Mouse (Mus musculus): ENCODE measurements around the gene Bpifb9a.
"Not testable (repeated sequence)": the region's sequence is repeated elsewhere in the genome, so short reads cannot be mapped to it uniquely, and the experiment has no call there.

Bpifb9a gene

DNA sequence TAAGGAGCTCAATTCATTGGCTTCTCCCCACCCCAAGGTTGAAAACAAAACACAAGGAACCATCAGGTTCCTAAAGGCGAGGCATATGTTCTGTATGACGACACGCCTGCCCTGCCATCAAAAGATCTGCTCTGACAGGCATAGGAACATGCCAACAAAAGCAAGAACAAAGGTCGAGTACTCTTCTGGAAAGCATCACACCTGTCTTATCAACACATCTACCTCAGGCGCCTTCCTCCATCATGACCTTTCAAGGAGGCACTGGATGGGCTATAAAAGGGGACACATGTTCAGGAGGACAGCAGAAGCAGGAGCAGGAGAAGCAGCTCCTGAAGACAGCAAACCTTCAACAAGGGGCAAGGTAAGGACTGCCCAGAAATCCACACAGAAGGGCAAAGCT, at the start of gene Bpifb9a:
Bpifb9a (plus strand) TSS at position 301 of the 400 bp plus-strand sequence.
- DNase-seq, result not testable (repeated sequence)

DNA sequence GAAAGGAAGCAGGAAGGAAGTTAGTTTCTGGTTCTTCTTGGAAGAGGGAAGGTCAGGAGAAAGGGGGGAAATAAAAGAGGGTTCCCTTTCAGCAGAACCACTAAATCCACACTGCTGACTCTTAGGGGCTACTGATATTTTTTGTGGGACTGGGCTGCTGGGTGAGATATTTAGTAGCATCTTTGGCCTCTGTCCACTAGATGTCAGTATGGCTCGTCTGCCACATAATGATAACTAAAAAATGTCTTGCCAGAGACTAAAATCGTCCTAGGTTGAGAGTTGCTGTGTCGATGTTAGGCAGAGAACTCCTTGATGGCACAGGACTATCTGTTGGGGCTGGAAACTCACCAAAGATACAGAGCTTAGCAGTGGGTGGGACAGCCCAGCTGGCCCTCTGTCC, 48.5 kb upstream of the Bpifb9a start:
- no peak for DNase-seq

DNA sequence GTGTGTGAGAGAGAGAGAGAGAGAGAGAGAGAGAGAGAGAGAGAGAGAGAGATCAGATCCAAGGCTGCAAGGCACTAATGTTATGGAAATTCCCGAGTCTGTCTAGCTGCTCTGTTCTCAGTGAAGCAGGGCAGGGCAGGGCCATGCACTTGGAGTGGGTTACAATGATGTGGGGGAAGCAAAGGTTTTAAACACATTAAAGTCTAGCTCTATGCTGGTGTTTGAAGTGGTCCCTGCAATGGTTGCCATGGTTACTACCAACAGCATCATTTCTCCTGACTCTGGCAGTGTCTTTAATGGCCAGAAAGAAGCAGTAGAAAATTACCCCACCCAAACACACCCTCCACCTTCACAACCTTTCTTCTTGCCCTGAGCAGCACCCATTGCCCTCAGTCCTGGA, 46.5 kb upstream of the Bpifb9a start:
- DNase-seq, result no peak

DNA sequence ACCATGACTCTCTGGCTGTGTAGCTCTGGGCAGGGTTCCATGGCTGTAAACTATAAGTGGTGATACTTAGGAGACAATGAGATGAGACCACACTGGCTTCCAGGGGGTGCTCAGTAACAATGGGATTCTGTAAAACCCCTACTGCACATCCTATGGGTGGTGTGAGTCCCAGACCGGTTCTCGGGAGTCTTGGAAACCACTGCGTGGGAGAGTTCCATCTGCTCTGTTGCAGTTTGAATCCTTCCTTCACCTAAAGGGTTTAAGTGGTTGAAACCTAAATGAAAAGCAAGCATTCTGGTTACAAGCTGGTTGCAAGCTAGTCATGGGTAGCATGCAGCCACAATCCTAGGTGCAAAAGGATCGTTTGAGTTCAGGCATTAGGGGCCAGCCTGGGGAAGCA, 45.8 kb upstream of the Bpifb9a start:
- DNase-seq, result no peak

DNA sequence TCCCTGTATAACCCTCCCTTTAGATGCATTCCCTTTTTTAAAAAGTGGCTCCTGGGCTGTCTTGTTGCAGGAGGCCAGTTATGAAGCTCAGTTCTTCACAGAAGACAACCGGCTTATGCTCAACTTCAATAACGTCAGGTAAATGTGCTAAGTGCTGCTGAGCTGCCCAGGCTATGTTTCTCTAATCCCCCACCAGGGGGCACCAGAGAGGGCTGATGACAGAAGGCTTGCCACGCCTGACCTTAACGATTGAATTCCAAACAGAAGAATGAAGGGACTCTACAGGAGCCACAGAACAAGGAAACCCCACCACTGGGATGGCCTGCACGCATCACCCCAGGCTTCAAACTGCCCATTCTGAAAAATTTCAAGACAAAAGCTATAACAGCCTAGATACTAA, 42.5 kb upstream of the Bpifb9a start:
- DNase-seq, result peak; percentile 81

DNA sequence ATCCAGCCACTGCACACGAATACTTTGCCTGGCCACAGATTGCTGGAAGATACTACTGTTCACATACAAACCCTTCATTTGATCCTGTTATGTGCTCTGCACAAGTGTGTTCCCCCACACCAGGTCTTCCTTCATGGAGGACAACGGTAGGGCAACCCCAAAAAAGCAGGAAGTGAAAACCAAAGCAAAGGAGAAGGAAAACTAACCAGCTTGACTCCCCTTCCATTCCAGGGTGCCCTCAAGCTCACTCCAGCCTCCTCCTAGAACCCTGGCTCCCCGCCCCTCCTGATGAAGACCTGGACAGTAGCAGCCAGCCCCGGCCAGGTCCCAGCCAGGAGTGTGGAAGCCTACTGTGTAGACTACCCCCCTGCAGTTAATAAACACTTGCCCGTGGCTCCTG, 37.7 kb upstream of the Bpifb9a start:
- no peak for DNase-seq

DNA sequence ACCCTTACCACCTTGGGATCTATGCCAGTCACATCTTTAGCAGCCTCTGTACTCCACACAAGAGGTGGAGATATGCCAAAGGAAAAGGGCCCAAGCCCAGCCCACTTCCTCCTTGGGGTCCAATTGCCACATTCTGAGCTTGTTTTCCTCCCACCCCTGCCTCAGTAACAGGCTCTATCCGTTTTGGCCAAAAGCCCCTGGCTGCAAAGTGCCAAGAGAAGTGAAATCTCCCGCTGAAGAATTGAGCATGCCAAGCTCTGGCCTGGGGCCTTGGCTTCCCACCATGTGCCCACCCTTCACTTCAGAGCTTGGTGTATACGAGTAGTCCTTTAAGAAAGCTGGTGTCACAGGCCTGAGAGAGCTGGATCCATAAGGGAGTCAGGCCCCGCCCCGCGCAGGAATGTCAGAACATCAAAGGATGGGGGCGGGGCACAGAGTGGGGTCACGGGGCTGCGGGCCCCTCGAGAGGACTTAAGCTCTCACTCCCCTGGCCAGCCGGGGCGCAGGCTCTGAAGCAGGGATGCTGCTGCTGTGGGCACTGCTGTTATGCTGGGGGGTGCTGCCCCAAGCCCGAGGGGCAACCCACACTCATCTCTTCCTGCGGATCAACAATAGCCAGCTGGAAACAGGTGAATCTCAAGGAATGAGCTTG, 34.3 kb upstream of the Bpifb9a start, which contains the start of gene Bpifb5:
Bpifb5 (plus strand) TSS at position 478 of the 652 bp plus-strand sequence.
- DNase-seq, result peak; percentile 75

DNA sequence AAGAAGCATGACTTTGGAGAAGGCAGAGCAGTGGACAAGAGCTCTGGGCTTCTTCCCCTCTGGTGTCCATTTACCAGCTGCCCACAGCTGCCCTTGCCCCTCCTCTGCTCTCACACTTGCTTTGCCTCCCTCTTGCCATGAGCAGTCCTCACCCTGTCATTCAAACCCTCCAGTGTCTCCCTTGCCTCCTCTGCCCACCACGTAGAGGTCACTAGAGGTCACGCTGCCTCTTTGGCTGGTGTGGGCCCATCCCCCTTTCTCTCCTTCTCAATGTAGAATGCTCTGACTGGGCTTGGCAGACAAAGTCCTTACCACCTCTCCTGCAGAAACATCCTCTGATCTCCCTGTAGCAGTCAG, 33.8 kb upstream of the Bpifb9a start:
- DNase-seq, result no peak

DNA sequence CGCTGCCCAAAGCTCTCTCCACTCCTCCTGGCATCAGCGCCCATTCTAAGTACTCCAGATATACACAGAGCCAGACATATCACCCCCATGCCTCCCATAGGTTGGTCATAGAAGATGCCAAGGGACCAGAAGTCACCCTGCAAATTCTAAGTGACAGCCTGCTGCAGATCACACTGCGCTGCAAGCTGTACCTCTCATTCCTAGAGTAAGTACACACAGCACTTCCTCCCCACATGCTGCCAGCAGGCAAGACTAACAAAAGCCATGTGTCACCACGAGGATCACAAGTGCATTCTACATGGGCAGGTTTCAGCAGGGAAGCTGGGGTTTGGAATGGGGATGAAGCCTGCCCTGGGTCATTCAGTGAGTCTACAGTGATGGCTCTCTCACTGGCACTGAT, 30.7 kb upstream of the Bpifb9a start:
- no peak for DNase-seq

DNA sequence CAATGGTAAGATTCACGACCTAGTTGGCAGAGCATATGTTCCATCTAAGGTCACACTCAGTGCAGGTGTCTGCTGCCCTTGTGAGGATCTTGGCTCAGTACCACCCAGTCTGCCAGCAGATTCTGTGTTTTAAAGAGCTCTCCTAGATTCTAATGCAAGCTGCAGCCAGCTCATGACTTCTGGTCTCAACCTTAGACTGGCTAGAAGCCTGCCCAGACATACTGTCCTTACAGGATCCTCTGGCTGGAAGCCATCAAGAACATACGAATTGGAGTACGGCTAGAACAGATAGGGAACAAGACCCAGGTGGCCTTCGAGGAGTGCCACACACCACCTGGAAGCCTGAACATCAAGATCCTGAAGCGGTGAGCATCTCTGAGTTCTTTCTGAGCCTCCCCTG, 29.8 kb upstream of the Bpifb9a start:
- no peak for DNase-seq

DNA sequence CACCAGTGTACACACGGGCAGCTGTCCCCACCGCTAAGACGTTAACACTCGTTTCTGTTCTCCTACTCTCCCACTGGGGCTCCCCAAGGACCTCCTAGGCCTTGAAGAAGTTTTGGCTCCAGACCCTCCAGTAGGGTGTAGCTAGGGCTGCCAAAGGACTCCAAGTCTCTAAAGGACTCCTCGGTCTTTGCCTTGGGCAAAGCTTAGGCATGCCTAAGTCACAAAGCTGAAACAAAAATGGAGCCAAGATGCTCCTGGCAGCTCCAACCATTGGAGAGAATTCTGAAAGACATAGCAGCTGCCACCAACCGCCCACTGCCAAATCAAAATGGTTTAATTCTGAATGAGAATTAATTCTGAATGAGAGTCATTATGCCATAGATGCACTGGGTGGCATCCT, 24.2 kb upstream of the Bpifb9a start:
- no peak for DNase-seq

DNA sequence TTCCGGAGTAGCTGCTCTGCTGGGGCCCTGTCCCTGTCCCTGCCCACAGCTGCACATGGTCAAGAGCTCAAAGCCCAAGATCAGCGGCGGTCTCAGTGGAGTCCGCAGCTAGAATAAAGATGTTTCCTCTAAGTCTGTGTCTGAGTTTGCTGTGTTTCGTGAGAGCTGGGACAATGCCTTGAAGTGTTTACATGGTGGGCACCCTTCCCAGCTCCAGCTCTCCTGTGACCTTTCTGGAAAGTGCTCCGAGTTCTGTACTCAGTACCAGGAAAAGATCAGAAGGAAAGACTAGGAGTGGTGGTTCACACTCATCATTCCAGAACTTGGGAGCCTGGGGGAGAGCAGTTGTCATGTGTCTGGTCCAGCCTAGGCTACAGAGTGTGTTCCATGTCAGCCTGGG, 16.9 kb upstream of the Bpifb9a start:
- DNase-seq, result peak; percentile 63

DNA sequence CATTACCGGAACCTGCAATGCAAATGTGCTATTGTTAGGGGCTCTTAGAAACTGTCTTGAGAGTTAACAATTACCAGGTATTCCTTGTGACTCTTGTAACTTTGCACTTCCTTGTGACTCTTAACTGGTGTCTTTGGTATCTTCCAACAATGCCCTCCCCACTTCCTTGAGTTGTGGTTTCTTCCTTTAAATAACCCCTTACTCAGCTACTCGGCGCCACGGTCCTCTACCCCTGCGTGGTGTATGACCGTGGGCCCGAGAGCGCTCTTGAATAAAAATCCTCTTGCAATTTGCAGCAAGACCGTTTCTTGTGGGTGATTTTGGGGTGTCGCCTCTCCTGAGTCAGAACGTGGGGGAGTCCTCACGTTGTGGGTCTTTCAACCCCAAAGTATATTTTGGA, 14.9 kb upstream of the Bpifb9a start:
- DNase-seq, result not testable (repeated sequence)

DNA sequence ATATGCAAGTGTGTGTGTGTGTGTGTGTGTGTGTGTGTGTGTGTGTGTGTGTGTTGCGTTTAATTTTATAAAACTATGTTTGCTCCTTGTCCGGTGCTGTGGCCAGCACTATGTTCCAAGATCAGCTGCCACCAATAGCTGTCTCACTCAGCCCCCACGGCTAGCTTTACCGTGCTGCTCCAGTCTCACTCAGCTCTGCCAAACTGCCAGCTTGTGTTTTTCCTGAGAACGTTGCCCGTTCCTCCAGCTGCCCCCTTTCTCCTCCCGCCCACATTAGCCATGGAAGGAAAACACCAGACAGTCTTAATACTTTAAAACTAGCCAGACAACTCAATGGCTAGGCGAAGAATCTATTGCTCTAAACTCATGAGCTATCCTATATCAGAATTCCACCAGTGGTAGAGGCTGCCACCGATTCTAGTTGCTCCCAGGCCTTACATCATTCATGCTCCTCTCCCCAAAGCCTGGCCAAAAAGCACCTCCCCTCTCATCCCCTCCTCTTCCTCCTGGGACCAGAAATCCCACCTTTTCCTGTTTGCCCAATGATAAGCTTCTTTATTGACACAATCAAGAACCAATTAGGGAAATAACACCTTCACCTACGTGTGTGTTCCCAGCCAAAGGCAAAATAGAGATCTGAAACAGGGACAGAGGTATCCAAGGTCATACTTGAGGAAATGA, 14.2 kb upstream of the Bpifb9a start:
- DNase-seq, result no peak

DNA sequence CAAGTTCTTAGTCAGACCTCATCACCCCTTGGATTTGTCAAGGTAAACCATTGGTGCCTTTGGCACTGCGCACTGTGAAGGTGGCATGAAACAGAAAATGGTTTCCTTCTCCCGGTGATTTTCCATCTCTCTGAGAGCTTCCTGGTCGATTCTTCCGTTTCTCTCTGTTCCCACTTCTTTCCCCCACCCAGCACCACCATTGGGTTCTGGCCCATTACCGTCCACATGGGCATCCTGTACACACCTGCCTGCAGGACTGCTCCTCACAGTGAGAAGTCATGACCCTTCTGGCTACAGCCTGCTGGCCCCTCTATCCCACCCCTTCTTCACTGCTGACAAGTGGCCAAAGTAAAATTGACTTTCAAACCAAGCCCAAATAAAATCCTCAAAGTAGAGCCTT, 12.3 kb upstream of the Bpifb9a start:
- no peak for DNase-seq

DNA sequence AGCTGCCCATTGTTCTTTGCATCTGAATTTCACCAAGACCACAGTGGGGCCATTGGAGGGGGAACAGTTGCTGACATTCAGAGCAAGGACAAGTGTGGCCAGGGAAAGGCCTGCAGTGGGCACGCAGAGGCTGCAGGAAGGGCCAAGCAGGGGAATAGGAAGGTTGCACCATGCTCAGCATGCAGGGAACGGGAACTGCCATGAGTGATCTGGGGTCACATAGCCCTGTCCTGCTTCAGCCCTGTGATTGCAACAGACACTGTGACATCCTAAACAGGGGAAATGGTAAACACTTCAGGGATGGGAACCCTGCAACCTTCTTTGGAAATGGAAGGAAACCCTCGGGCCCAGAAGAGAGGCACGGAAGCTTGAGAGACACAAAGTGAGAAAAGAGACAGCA, 2.4 kb upstream of the Bpifb9a start:
- not testable (repeated sequence) for DNase-seq

DNA sequence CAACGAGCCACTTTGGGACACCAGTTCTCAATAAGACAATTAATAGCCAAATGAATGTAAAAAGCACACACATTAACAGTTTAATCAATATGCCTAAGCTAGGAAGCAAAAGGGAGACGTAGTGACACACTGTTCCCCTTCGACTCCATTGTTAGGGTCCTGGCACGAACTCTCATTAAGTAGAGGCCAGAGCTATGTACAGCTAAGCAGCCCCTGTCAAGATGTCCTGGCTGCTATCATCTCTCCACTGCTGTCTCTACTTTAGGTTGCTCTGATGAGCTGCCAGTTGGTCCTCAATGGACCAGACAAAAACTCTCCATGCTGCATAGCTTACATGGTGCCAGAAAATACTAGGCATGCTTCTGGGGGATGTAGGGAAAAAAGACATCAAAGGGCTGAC, 1.9 kb upstream of the Bpifb9a start:
- no peak for DNase-seq

DNA sequence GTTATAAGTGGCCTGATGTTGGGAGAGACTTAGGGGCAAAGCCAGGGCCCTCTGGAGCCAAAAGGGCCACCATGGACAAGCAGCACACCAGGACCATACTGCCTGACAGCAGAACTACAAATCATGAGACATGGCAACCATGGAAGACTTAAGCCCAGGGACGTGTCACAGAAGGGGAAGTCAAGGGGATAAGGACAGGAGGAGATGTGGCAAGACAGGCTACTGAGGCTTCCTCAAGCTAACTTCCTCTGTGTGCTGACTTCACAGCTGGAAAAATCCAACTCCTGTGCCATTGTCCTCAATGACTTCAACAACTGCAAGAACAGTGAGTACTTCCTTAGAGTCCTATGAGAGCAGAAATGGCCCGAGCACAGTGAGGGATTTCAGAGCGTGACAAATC, 6.7 kb downstream of the Bpifb9a start:
- not testable (repeated sequence) for DNase-seq

DNA sequence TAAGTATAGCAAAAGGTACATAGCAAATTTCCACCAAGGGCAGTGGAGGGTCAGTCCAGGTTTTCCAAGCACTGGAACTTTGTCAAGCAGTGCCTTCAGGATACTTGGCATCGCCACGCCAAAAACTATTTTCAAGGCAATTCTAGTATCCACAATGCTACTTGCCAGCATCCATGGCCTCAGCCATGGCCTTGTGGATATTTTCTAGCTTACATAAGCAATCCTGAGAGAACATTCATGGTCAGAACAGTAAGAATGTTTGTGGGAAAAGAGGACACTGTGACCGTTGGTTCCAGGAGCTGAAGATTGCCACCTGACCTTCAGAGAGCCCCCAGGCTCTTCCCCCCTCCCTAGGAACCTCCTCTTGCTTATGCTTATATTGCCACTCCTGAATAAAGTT, 34.2 kb downstream of the Bpifb9a start:
- DNase-seq, result not testable (repeated sequence)

DNA sequence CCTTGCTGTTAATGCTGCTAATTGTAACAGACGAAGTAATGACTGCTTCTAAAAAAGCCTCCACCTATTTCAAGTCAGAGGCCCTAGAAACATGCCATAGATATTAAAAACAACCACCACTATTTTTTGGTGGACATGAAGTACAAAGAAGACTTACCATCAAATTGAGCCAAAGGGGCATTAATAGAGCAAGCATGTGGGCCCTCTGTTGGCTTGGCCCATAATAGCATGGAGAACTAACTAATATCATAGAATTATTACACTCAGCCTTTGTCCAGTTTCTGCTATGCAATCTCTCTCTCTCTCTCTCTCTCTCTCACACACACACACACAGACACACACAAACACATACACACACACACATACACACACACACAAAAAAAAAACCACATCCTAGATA, 35.2 kb downstream of the Bpifb9a start:
- DNase-seq, result no peak

DNA sequence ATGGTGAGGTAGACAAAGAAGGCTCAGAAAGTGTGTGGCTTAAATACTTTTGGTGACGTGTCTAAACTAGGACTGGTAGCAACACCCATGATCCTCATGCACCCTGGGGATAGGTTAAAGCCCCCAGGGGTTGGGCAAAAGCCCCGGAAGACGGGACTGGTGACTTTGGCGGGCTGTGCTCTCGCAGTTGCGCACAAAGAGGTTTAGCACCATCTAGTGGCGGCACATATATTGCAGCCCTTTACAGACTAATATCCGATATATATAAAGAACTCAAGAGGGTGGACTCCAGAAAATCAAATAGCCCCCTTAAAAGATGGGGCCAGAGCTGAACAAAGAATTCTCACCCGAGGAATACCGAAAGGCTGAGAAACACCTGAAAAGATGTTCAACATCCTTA, 37.1 kb downstream of the Bpifb9a start:
- DNase-seq, result peak; percentile 77

DNA sequence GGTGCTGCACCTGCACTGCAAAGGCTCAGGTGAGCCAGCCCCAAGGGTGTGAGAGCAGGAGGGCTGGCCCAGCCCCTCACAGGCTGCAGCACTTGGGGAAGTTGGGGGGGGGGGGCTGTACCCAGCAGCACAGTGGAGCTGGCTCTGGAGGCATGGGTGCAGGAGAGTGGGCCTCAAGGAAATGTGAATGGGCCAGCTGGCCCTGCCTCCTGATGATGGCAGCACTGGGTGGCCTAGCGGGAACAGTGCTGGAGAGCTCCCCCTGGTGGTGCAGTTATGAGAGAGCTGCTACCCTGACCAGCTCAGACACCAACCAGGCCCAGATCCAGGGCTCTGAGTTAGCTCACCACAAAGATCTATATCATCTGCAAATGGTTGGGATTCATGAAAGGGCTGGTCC, 42.8 kb downstream of the Bpifb9a start:
- peak; percentile 86 for DNase-seq

DNA sequence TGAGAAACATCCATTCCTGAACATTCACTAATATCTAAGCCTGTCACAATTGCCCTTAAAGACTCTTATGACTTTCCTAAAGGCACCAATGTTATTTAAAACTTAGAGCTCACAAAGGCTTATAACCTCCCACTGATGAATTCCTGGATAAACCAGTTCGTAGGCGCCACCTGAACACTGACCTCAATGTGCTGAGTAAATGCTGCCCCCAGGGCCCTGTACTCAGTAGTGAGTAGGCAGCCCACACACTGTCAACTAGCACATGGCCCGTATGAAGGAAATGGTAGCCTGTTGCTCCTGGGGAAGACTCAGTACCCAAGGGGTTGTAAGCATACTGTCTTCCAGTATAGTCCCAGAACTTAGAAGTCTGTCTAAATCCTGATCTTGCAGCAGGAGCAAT, 44.1 kb downstream of the Bpifb9a start:
- no peak for DNase-seq

DNA sequence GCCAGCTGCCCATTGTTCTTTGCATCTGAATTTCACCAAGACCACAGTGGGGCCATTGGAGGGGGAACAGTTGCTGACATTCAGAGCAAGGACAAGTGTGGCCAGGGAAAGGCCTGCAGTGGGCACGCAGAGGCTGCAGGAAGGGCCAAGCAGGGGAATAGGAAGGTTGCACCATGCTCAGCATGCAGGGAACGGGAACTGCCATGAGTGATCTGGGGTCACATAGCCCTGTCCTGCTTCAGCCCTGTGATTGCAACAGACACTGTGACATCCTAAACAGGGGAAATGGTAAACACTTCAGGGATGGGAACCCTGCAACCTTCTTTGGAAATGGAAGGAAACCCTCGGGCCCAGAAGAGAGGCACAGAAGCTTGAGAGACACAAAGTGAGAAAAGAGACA, 47.0 kb downstream of the Bpifb9a start:
- not testable (repeated sequence) for DNase-seq

DNA sequence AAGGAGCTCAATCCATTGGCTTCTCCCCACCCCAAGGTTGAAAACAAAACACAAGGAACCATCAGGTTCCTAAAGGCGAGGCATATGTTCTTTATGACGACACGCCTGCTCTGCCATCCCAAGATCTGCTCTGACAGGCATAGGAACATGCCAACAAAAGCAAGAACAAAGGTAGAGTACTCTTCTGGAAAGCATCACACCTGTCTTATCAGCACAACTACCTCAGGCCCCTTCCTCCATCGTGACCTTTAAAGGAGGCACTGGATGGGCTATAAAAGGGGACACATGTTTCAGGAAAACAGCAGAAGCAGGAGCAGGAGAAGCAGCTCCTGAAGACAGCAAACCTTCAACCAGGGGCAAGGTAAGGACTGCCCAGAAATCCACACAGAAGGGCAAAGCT, 49.3 kb downstream of the Bpifb9a start, which contains the start of gene Bpifb9b:
Bpifb9b (plus strand) TSS at position 301 of the 400 bp plus-strand sequence.
- not testable (repeated sequence) for DNase-seq

All from lung, postnatal 36 days (tissue).